Mouse (Mus musculus) C2C12 (cell line): ENCODE data around the gene Cdc73.

Source experiments
- CTCF ChIP-seq: IDR thresholded peaks from one replicate; pipeline ENCODE4 v1.5.1; 2011; ENCODE audit not compliant: control insufficient read depth, insufficient read depth, insufficient read length
- MAX ChIP-seq: IDR thresholded peaks from one replicate; pipeline ENCODE4 v1.6.1; 2011; ENCODE audit warnings: mild to moderate bottlenecking, control low read depth
- MYOD1 ChIP-seq: IDR thresholded peaks from one replicate; pipeline ENCODE4 v1.6.1; 2011; ENCODE audit warnings: low read depth; ENCODE audit not compliant: control insufficient read depth, insufficient read length
- MYOG ChIP-seq: IDR thresholded peaks from one replicate; pipeline ENCODE4 v1.6.1; 2011; ENCODE audit not compliant: control insufficient read depth, insufficient read length; ENCODE audit errors: extremely low read depth
- USF1 ChIP-seq: IDR thresholded peaks from one replicate; pipeline ENCODE4 v1.6.1; 2011; ENCODE audit warnings: low read depth, mild to moderate bottlenecking, control low read depth, moderate library complexity

- TF ChIP-seq USF1 (no peak), CTCF (no peak), MYOG (no peak), MYOD1 (no peak), MAX (no peak)
These were observed 452 bp downstream of the Cdc73 start for GRCm38 (mm10) chr1:143702141-143702740.
